Mouse (Mus musculus) CH12F3 (cell line): Measurements from ENCODE around the gene Gm20721.

Experiments used
- in situ Hi-C: fragments of 300-500 bp; cut with MboI; formaldehyde crosslinking; loops from 2 replicates; pipeline ENCODE4 v1.14.3; 2020; ENCODE audit warnings: low sequenced_read_pairs

Gm20721 gene

DNA sequence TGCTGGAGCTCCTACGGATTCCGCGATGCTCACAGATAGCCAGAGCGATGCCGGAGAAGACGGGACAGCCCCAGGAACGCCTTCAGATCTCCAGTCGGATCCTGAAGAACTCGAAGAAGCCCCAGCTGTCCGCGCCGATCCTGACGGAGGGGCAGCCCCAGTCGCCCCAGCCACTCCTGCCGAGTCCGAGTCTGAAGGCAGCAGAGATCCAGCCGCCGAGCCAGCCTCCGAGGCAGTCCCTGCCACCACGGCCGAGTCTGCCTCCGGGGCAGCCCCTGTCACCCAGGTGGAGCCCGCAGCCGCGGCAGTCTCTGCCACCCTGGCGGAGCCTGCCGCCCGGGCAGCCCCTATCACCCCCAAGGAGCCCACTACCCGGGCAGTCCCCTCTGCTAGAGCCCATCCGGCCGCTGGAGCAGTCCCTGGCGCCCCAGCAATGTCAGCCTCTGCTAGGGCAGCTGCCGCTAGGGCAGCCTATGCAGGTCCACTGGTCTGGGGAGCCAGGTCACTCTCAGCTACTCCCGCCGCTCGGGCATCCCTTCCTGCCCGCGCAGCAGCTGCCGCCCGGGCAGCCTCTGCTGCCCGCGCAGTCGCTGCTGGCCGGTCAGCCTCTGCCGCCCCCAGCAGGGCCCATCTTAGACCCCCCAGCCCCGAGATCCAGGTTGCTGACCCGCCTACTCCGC, 47.3 kb downstream of the Gm20721 start:
- in situ Hi-C loops: no loop called here

DNA sequence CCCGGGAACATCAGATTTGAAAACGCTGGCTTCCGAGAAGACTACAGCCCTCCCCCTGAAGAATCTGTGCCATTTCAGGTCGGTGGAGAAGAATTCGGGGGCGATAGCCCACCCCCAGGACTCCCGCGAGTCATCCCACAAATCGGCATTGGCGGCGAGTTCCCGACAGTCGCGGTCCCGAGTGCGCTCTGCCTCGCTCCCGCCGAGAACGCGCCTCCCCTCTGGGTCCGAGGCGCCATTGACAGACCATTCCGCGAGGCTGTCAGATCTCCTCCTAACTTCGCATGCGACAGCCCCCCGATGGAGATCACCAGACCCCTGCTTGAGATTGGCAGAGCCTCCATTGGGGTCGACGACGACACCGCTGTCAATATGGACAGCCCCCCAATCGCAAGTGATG, 48.0 kb downstream of the Gm20721 start:
- in situ Hi-C loops: no loop called here

DNA sequence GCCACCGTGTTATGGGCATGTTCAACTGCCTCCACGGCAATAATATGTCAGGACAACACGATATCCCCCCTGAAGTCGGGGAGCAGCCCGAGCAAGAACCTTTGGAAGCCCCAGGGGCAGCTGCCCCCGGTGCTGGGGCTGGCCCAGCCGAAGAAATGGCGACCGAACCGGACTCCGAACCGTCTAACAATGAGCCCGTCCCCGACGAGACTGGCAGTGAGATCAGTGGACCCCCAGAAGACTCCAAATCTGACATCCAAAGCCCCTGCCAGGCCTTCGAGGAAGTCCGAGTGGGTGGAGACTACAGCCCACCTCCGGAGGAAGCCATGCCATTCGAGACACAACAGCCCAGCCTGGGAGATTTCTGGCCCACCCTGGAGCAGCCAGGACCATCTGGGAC, 48.7 kb downstream of the Gm20721 start:
- in situ Hi-C loops: no loop called here

DNA sequence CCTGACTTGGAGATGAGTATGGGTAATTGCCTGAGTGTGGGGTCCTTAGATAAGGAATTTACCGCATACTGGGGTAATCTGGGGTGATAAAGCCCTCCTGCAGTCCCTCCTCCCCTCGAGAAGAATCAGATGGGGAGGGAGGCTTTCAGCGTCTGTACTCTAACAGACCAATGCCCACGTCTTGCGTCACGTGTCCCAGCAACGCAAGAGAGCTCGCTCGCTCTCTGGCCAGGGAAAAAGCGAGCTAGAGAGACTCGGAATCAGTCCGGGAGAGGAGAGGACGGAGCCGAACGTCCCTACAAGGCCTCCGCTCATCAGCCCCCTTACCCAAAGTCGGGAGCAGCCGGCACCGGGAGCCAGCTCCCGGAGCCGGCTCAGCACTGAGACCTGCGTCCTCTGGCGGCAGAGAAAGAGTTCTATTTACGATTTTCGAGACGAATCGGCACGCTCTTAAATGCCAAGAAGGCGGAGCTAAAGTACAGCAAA, 49.4 kb downstream of the Gm20721 start:
- in situ Hi-C loops: no loop called here

DNA sequence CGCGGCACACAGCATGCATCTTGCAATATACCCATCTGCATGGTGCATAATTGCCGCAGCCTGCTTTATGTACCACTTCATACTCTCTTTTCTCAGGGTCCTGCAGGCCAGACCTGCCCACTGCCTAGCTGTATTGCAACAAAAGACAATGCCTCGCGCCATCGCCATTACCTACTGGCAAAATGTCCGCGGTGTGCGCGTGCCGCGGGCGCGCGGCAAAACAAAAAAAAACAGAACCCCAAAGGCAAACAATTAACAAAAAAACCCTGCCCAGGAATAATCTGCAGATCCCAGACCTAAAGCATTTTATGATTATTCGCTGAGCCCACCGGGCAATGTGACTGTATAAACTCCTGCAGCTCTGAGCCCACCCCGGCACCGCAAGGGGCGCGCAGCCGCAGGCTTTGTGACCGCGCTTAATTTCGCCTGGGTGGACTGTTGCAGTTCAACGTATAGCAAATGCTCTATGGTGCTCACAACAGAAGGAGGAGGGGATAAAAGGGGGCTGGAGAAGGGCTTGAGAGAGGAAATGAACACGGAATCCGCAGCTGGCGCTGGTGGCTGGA, 50.5 kb downstream of the Gm20721 start:
- in situ Hi-C loops: no loop called here

DNA sequence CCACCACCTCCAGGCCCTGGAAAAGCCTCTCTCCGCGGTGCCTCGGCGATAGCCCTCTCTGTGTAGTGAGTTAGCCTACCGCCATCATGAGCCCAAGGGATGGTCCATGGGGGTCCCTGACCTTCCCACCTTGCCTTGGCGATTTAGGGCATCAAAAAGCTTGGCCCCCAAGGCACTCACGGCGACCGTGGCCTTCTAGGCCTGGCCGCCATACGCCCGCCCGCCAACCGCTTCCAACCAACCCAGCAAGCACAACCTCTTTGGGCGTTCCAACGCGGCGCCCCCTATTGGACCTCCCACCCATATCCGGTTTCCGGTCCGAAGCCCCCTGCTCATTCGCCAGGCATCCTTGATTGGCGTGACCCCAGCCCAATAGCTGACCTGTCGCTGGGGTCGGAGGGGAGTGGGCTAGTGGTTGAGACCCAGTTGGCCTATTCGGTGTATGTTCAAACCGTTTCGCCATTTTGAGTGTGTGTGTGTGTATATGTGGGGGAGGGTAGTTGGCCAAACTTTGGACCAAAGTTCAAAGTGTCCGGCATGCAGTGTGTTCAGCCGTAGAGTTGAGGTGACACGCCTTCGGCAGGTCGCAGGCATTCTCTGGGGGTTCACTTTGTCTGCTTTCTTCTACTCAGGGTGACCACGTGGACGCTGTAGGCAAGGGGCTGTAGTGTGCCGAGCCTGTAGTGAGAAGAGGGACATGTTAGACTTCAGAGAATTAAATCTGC, 51.2 kb downstream of the Gm20721 start:
- in situ Hi-C loops: no loop called here

DNA sequence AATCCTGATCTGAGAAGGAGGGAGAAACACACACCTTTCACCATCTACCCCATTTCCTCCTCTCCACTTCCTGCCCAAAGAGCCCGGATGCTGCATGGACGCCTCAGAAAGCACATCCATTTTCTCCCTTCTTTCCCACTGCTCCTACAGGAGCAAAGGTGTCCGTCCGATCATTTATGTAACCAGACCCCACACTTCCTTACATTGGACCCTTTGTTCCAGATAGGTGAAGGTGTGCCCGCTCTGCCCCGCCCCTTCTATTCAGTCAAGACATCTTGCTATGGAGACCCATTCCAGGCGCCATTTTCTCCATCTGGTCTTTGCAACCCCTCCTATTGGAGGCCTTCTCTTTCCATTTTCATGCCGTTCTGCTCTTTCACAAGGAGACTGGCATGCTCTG, 52.1 kb downstream of the Gm20721 start:
- in situ Hi-C loops: no loop called here

DNA sequence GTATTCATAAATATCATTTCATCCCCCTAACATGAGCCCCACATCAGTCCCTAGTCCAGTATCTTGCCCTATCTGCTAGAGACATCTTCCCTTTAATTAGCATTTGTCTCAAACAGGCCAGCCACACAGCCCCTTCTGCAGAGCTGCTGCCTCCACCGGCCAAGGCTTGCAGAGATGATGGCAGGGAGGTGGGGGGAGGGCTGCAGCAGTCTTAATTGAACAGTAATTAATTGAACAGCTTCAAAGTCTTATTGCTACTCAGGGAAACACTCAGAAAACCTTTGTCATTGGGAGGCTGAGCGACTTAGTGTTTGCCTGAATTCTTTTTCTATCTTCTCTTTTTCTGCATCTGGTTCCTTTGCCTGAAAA, 54.9 kb downstream of the Gm20721 start:
- in situ Hi-C loops: no loop called here

DNA sequence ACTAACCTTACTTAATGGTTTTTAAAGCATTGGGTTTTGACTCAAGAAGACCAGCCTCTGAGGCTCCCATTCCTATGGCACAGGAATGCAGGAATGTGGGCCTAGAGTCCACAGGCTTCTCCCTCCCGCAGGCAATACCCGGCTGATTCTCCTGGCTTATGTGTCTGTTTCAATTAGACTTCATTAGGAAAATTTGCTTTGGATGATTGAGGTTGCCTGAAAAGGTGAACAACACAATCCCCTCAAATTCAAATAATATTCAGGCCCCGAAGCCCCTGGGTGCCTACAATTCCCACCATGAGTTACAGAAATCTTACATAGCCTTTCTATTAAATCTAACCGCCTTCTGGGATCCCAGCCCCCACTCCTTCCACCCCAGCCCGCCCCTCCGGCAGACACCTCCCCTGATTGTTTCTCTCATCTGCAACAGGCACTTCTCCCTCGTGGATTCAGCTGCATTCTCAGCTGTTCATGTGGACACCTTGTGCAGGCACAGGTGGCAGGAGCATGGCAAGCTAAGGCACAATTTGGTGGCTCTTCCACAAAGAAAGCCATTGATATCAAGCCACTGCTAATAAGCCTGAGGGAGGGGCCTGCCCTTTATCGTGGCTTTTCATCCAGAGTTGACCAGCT, 55.4 kb downstream of the Gm20721 start:
- in situ Hi-C loops: no loop called here

DNA sequence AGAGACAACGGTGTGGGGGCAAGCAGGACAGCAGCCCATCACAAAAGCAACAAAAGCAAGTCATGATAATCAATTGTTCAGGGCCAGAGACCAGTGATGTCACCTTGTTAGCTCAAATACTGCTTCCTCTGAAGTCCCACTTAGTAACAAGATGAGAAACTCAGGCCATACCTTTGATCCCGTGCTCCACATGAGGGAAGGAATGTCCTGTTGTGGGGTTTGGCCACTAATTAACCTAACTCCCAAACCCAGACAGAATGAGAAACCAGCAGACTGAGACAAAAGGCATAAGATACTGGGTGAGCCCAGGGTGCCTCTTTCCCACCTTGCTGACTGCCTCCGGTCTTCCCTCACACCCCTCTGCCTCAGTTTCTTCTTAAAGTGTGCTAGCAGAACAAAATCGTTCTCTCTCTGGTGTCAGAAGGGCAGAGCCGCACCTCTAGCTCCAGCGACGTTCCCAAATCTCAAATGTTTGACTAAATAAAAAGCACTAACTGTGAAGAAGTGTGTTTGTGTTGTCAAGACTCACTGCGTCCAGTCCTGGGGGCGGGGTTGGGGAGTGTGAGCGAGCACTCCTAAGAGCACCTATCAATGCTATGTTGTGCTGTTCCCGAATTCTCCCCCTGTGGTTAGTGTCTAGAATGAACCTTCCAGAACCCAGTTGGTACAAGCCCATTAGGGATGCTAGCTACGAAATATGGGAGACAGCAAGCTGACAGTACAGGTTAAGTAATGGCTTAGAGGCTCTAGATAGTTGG, 57.7 kb downstream of the Gm20721 start:
- in situ Hi-C loops: no loop called here

DNA sequence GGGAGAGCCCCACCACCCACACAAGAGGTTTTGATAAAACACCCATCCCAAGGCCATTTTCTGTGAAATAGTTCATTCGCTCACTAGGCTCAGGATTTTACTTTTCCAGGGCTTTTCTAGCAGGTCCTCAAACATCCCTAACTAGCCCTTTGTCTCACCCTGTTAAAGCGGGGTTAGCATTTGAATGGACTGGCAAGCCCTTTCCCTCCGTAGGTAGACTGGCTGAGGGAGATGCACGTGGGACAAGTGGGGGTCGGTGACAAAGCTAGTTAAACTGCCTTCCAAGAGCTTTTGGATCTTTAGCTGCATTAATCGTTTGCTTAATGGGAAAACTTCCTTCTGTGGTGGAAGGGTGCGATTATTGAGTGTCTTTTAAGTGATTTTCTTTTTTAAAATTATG, 58.6 kb downstream of the Gm20721 start:
- in situ Hi-C loops: no loop called here

DNA sequence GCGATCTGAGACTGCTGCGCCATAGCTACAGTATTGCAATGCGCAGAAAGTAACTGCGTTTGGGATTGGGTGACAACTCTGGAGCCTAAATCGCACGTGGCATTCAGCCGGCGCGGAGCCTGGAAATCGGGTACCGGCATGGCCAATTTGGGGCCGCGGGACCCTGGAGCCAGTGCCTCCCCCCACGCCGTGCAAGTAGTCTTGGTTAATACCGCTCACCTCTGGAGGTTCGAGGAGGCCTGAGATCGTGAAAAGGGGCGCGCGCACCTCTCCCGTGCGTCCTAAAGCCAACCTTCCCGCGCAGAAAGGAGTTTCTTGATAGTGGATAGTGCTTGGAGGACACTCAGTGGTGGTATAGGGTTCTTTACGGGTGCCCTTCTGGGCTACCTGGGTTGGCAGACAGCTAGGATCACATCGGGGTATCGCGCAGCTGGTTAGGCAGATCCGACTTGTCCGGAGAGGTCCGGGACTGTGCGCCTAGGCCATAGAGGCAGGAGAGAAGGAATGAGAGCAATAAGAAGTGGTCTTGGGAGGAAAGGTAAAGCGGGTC, 60.5 kb downstream of the Gm20721 start:
- in situ Hi-C loops: no loop called here

DNA sequence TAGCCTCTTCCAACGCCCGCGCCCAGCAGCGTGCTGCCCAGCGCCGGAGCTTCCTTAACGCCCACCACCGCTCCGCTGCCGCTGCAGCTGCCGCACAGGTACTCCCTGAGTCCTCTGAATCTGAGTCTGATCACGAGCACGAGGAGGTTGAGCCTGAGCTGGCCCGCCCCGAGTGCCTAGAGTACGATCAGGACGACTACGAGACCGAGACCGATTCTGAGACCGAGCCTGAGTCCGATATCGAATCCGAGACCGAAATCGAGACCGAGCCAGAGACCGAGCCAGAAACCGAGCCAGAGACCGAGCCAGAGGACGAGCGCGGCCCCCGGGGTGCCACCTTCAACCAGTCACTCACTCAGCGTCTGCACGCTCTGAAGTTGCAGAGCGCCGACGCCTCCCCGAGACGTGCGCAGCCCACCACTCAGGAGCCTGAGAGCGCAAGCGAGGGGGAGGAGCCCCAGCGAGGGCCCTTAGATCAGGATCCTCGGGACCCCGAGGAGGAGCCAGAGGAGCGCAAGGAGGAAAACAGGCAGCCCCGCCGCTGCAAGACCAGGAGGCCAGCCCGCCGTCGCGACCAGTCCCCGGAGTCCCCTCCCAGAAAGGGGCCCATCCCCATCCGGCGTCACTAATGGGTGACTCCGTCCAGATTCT, 61.6 kb downstream of the Gm20721 start:
- in situ Hi-C loops: no loop called here

DNA sequence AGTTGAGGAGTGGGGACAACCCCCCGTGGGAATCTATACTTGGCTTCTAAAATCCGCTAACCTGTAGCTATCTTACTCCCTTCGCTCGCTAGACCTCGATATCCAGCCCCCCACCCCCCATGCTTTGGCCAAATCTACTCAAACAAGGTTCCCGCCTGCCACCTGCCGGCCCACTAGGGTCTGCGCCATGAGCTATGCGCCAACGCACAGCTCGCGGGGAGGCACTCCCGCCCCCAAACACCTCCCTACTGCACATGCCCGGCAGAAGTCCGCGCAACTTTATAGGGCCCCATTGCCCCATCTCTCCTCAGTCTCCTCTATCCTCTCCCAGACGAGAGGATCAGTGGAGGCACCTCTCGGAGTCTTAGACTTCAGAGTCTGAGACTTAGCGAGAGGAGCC, 62.5 kb downstream of the Gm20721 start, which contains the start of gene Gnas:
Gene Gnas, plus strand, starts transcription at position 310 of the 400 bp plus-strand sequence.
- in situ Hi-C loops: no loop called here

DNA sequence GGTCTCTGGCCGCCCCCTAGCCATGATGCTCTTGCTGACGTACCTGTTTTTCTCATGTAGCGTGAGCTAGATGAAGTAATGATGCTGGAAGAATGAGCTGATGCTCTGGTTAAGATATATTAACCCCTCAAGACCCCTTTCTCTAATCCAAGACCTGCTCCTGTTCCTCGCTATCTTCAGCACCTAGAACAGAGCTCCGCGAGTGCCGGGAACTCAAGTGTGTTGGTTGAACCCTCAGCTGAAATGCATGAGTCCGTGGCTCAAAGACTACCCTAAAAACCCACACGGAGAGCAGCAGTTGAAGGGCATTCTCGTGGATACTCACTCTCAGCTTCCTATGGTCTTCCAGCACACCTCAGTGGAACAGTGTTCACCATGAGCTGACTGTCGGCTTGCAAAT, 63.2 kb downstream of the Gm20721 start:
- in situ Hi-C loops: no loop called here
